Mouse (Mus musculus): ENCODE data around the gene Cdh15. TPM values are rescaled to one million over a fixed set of nuclear protein-coding genes. Genes with fewer than 3 reads are reported as not detected.

Gene Cdh15
- polyA plus RNA-seq, 1 experiment from 2014 or later = 0.72 TPM

DNA sequence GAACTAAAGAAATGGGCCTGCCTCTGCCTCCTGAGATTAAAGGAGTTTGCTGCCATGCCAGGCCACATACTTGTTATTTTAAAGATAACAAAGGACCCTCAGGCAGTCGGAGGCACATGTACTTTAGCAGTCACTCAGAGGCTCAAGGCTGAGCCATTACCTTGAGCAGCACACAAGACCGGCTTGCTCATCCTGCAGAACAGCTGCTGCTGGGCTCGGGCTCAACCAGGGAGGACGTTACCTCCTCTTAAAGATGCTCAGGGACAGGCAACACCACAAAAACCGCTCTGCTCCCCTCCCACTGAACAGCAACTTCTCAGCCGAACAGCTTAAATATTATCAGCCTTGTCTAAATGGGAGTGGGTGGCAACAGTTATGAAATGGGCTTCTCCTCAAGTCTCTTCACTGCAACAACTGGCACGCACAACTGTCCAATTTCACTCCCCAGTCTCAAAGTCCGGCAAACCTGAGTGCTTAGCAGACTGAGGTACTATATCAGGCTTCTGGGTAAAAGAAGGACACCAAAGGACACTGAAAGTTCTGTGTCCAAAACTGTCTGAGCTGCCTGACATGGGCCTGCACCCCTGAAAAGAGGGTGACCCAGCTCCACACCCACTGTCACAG lies 54.2 kb downstream of the Cdh15 start:
- no peaks in the 10 kb centered on the region for H3K9me3 ChIP-seq
- WGBS = 87% methylated on average over 8 of the region's 8 CpGs
- H3K4me1 ChIP-seq = peaks cover 45% of the 10 kb centered on the region
- DNase-seq (ENCODE audit: extremely low spot score, low spot score) = no peak
- no peaks in the 10 kb centered on the region for H3K27me3 ChIP-seq (ENCODE audit: poor library complexity, severe bottlenecking)
- no peak overlapping the region for H3K4me3 ChIP-seq
- no peak overlapping the region for H3K27ac ChIP-seq
- H3K36me3 ChIP-seq (replicated peaks) = peaks cover 61% of the 10 kb centered on the region

DNA sequence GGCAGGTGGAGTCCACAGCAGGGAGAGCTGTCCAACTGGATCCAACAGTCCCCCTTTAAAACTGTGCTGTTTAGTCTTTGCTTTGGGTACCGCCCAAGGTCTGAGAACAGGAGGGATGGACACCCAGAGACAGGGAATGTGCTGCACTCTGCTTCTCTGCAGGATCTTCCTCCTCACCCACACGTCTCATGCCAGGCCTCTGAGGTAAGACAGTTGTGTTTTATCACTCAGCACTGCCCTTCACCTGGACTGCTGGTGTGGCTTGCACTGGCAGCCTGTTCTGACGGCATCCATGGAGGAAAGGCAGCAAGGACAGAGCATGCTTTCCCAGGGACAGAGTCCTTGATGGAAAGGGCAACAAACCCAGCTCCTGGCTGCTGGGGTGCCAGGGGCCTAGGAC lies 54.8 kb downstream of the Cdh15 start:
- WGBS = 69% methylated on average over 3 of the region's 3 CpGs
- H3K4me3 ChIP-seq = no peak overlapping the region
- no peak overlapping the region for H3K27ac ChIP-seq
- H3K9me3 ChIP-seq = no peaks in the 10 kb centered on the region
- no peak for DNase-seq (ENCODE audit: extremely low spot score, low spot score)
- H3K27me3 ChIP-seq (ENCODE audit: poor library complexity, severe bottlenecking) = no peaks in the 10 kb centered on the region
- peaks cover 45% of the 10 kb centered on the region for H3K4me1 ChIP-seq
- H3K36me3 ChIP-seq (replicated peaks) = peaks cover 61% of the 10 kb centered on the region

DNA sequence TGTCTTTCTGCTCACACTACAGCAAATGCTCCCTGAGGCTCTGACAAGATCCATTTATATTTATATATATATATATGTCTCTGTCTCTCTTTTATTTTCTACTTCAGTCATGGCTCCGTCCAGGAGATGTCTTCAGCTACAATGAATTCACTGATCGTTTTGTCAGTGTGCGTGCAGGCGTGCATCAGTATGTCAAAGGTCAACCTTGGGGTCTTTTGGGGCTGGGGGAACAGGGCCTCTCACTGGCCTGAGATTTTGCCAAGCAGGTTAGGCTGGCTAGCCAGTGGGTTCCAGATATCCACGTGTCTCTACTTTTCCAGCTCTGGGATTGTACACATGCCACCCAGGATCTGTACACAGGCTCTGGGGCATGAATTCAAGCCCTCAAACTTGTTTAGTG lies 55.2 kb downstream of the Cdh15 start:
- H3K9me3 ChIP-seq = no peaks in the 10 kb centered on the region
- peaks cover 61% of the 10 kb centered on the region for H3K36me3 ChIP-seq (replicated peaks)
- H3K27ac ChIP-seq = no peak overlapping the region
- no peak for DNase-seq (ENCODE audit: extremely low spot score, low spot score)
- H3K4me3 ChIP-seq = no peak overlapping the region
- H3K27me3 ChIP-seq (ENCODE audit: poor library complexity, severe bottlenecking) = no peaks in the 10 kb centered on the region
- peaks cover 45% of the 10 kb centered on the region for H3K4me1 ChIP-seq
- 34% methylated on average over 5 of the region's 5 CpGs for WGBS

DNA sequence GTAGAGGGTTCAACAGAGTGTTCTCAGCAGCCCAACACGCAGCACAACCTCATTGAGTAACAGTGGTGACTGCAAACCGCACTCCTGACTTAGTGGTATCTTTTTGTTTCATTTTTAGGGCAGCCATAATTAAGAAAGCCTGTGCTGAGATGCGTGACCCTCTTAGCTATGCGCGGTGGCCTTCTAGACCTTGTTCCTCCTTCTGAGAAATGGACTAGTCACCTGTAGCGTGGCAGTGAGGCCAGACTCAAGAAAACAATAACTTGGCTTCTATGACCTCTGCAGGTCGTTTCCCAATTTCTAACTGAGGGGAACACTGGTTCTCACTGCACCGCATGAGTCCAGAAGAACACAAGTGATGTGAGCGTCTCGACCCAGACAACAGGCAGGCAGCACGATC lies 56.7 kb downstream of the Cdh15 start:
- Histone ChIP-seq H3K36me3 (replicated peaks) (peaks cover 58% of the 10 kb centered on the region), H3K4me1 (peaks cover 45% of the 10 kb centered on the region), H3K4me3 (no peak overlapping the region), H3K27ac (no peak overlapping the region), H3K9me3 (no peaks in the 10 kb centered on the region), H3K27me3 (ENCODE audit: poor library complexity, severe bottlenecking) (no peaks in the 10 kb centered on the region)
- 91% methylated on average over 11 of the region's 11 CpGs for WGBS
- no peak for DNase-seq (ENCODE audit: extremely low spot score, low spot score)

DNA sequence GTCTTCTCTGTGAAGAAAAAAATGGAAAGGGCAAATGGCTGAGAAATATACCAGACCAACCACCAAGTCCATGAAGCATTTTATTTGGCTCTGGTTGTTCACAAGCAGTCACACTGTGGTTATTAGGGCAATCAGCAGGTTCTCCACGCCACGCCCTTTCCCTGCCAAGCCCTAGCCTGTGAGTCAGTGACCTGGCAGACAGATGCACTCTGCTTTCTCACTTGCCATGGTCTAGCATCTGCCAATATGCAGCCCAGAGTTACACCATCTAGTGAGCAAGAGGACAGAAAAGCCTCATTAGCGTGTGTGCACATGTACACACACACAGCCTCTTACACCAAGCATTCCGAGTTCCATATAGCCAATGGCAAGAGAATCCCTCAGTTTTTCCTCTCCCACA lies 57.6 kb downstream of the Cdh15 start:
- H3K4me1 ChIP-seq = peaks cover 53% of the 10 kb centered on the region
- H3K27me3 ChIP-seq (ENCODE audit: poor library complexity, severe bottlenecking) = no peaks in the 10 kb centered on the region
- H3K27ac ChIP-seq = no peak overlapping the region
- peaks cover 50% of the 10 kb centered on the region for H3K36me3 ChIP-seq (replicated peaks)
- H3K4me3 ChIP-seq = no peak overlapping the region
- DNase-seq (ENCODE audit: extremely low spot score, low spot score) = no peak
- H3K9me3 ChIP-seq = no peaks in the 10 kb centered on the region
- 93% methylated on average over 4 of the region's 4 CpGs for WGBS

DNA sequence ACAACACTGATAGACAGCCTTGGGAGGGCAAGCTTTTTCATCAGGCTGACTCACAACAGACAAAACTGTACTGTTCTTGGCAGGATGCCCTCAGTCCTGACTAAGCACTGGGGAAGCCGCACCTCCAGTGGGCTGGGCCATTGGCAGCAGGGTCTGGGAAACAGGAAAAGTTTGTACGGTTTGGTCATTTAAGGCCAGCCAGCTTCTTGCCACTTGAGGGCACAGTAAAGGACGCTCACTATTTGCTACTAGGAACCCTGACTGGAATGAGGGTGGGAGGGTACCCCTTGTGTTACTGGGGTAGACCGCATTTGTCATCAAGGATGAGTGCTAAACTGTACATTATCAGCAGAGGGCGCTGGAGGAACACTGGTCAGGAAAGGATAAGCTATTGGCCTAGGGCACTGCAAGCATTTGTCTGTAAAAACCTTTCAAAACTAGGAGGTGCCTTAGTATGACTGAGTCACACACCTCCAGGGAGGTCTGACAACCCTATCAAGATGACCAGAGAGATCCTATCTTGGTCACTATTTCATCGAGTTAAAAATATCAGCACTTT lies 58.8 kb downstream of the Cdh15 start:
- Histone ChIP-seq H3K27me3 (ENCODE audit: poor library complexity, severe bottlenecking) (no peaks in the 10 kb centered on the region), H3K36me3 (replicated peaks) (peaks cover 46% of the 10 kb centered on the region), H3K9me3 (no peaks in the 10 kb centered on the region), H3K4me3 (no peak overlapping the region), H3K4me1 (peaks cover 53% of the 10 kb centered on the region), H3K27ac (no peak overlapping the region)
- peak; percentile 53 for DNase-seq (ENCODE audit: extremely low spot score, low spot score)
- WGBS = 67% methylated on average over 6 of the region's 6 CpGs

DNA sequence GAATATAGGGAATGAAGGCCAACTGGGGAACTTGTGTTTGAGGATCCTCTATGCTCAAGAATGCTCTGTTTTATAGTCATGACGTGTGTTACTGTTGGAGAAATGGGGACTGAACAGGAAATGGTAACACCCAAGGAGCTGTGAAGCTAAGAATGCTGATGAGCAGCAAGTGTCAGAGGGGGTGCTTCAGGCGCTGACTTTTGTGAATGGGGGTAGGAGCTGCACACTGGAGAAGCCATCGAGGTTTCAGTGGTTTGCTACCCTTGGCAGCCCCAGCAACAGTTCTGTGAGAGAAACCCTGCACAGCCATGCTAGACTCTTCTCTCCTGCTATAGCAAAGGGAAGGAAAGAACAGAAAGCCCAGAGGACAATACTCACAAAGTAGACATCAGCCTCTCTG lies 64.4 kb downstream of the Cdh15 start:
- WGBS = 91% methylated on average over 3 of the region's 3 CpGs
- Histone ChIP-seq H3K4me3 (no peak overlapping the region), H3K27ac (no peak overlapping the region), H3K27me3 (ENCODE audit: poor library complexity, severe bottlenecking) (no peaks in the 10 kb centered on the region), H3K36me3 (replicated peaks) (peaks cover 69% of the 10 kb centered on the region), H3K9me3 (no peaks in the 10 kb centered on the region), H3K4me1 (peaks cover 8% of the 10 kb centered on the region)
- no peak for DNase-seq (ENCODE audit: extremely low spot score, low spot score)

DNA sequence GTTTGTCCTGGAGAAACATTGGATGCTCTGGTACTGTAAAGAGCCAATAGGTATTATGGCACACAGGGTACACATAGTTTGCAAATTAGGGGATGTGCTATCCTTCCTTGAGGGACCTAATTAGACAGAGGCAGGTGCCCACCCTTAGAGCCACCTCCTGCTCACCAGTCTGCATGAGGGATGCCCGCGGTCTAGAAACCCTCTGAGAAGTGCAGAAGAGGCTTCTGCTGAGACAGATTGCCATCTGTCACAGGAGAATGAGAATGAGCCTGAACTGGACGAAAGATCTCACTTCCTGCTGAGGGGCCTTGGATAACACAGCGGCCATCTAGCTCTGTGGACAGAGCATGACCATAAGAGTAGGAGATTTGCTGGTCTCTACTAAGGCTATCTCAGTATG lies 65.1 kb downstream of the Cdh15 start:
- Histone ChIP-seq H3K9me3 (no peaks in the 10 kb centered on the region), H3K27me3 (ENCODE audit: poor library complexity, severe bottlenecking) (no peaks in the 10 kb centered on the region), H3K36me3 (replicated peaks) (peaks cover 62% of the 10 kb centered on the region), H3K27ac (no peak overlapping the region), H3K4me1 (peaks cover 16% of the 10 kb centered on the region), H3K4me3 (no peak overlapping the region)
- no peak for DNase-seq (ENCODE audit: extremely low spot score, low spot score)
- 92% methylated on average over 4 of the region's 4 CpGs for WGBS

DNA sequence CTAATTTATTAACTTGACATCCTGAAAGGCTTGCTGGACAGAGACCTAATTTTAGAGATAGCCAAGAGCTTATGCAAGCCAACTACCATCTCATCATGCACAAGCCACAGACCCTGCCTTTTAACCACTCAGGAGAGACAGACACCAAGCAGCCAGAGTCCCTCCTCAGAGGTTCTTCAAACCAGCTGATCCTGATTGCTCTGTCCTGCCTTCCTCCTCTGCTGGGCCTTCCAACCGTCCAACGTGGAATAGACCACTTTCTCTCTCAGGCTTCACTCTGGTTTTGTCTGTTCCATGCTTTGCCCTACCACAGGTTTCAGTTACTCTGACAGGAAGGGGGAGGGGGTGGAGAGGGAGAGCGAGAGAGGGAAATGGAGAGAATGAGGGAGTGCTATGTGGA lies 69.0 kb downstream of the Cdh15 start:
- no peaks in the 10 kb centered on the region for H3K27me3 ChIP-seq (ENCODE audit: poor library complexity, severe bottlenecking)
- 80% methylated on average over 3 of the region's 3 CpGs for WGBS
- H3K36me3 ChIP-seq (replicated peaks) = peaks cover 43% of the 10 kb centered on the region
- no peaks in the 10 kb centered on the region for H3K9me3 ChIP-seq
- no peak for DNase-seq (ENCODE audit: extremely low spot score, low spot score)
- no peak overlapping the region for H3K4me3 ChIP-seq
- no peak overlapping the region for H3K27ac ChIP-seq
- peaks cover 40% of the 10 kb centered on the region for H3K4me1 ChIP-seq

Other genes with a start within 250 kb of the Cdh15 start
- gene Galns, start 236.5 kb upstream of the Cdh15 start, polyA plus RNA-seq (2016; fragmentation: Nextera tagmentation; extraction: Ambion mirVana) = 4.6 and 5.5 TPM in 2 replicates
- 41.0 and 44.1 TPM in 2 replicates for gene Trappc2l, start 236.3 kb upstream of the Cdh15 start, polyA plus RNA-seq (2016; fragmentation: Nextera tagmentation; extraction: Ambion mirVana)
- not detected in 2 replicates for gene Pabpn1l, start 225.2 kb upstream of the Cdh15 start, polyA plus RNA-seq (2016; fragmentation: Nextera tagmentation; extraction: Ambion mirVana)
- 1.6 and 2.4 TPM in 2 replicates for gene Cbfa2t3, start 148.9 kb upstream of the Cdh15 start, polyA plus RNA-seq (2016; fragmentation: Nextera tagmentation; extraction: Ambion mirVana)
- gene Acsf3, start 72.5 kb upstream of the Cdh15 start, polyA plus RNA-seq (2016; fragmentation: Nextera tagmentation; extraction: Ambion mirVana) = 19.0 and 19.1 TPM in 2 replicates
- 33.4 and 33.8 TPM in 2 replicates for gene Ankrd11, start 194.3 kb downstream of the Cdh15 start, polyA plus RNA-seq (2016; fragmentation: Nextera tagmentation; extraction: Ambion mirVana)
- 53.9 and 56.8 TPM in 2 replicates for gene Spg7, start 215.0 kb downstream of the Cdh15 start, polyA plus RNA-seq (2016; fragmentation: Nextera tagmentation; extraction: Ambion mirVana)

All from forebrain, embryonic 10.5 days (tissue).